Mouse (Mus musculus): Measurements from ENCODE around the gene Gm43064. TPM values are rescaled to one million over a fixed set of nuclear protein-coding genes. Genes with fewer than 3 reads are reported as not detected.

Gene Gm43064
- polyA plus RNA-seq, 1 experiment from 2014 or later: 0.30 TPM

GRCm38 (mm10) chr3:103872663-103873098 is 63.3 kb downstream of the Gm43064 start:
- ATAC-seq (replicated peaks; ENCODE audit: extremely low read depth, insufficient read depth, low FRiP score): no peak
- Histone ChIP-seq H3K27me3 (ENCODE audit: control insufficient read depth, insufficient read depth, low read length) (no peaks in the 10 kb centered on the region), H3K9me3 (replicated peaks; ENCODE audit: control insufficient read depth, low read length) (no peaks in the 10 kb centered on the region), H3K9ac (ENCODE audit: low read length) (no peak overlapping the region), H3K4me1 (ENCODE audit: control insufficient read depth, insufficient read depth, low read length) (no peaks in the 10 kb centered on the region), H3K36me3 (ENCODE audit: control insufficient read depth, insufficient read depth) (no peaks in the 10 kb centered on the region), H3K27ac (ENCODE audit: low read length) (no peak overlapping the region), H3K4me3 (ENCODE audit: low read length) (no peak overlapping the region), H3K4me2 (ENCODE audit: low read depth, low read length) (no peak overlapping the region)
- WGBS: 57% methylated on average over 3 of the region's 3 CpGs

- H3K4me2 ChIP-seq (ENCODE audit: low read depth, low read length): no peak overlapping the region
- no peak overlapping the region for H3K27ac ChIP-seq (ENCODE audit: low read length)
- no peaks in the 10 kb centered on the region for H3K36me3 ChIP-seq (ENCODE audit: control insufficient read depth, insufficient read depth)
- no peak overlapping the region for H3K9ac ChIP-seq (ENCODE audit: low read length)
- H3K4me1 ChIP-seq (ENCODE audit: control insufficient read depth, insufficient read depth, low read length): no peaks in the 10 kb centered on the region
- no peak overlapping the region for H3K4me3 ChIP-seq (ENCODE audit: low read length)
- H3K27me3 ChIP-seq (ENCODE audit: control insufficient read depth, insufficient read depth, low read length): no peaks in the 10 kb centered on the region
- H3K9me3 ChIP-seq (replicated peaks; ENCODE audit: control insufficient read depth, low read length): no peaks in the 10 kb centered on the region
- 54% methylated on average over 7 of the region's 7 CpGs for WGBS
- no peak for ATAC-seq (replicated peaks; ENCODE audit: extremely low read depth, insufficient read depth, low FRiP score)
These were observed 65.0 kb downstream of the Gm43064 start for GRCm38 (mm10) chr3:103874329-103874728.

- H3K9me3 ChIP-seq (replicated peaks; ENCODE audit: control insufficient read depth, low read length): no peaks in the 10 kb centered on the region
- H3K36me3 ChIP-seq (ENCODE audit: control insufficient read depth, insufficient read depth): no peaks in the 10 kb centered on the region
- no peak overlapping the region for H3K4me3 ChIP-seq (ENCODE audit: low read length)
- H3K9ac ChIP-seq (ENCODE audit: low read length): no peak overlapping the region
- H3K4me1 ChIP-seq (ENCODE audit: control insufficient read depth, insufficient read depth, low read length): peaks cover 2% of the 10 kb centered on the region; the same call in 1 of the 2 replicates
- H3K27me3 ChIP-seq (ENCODE audit: control insufficient read depth, insufficient read depth, low read length): no peaks in the 10 kb centered on the region
- 71% methylated on average over 11 of the region's 11 CpGs for WGBS
- no peak for ATAC-seq (replicated peaks; ENCODE audit: extremely low read depth, insufficient read depth, low FRiP score)
- no peak overlapping the region for H3K27ac ChIP-seq (ENCODE audit: low read length)
- H3K4me2 ChIP-seq (ENCODE audit: low read depth, low read length): no peak overlapping the region
These were observed 76.6 kb downstream of the Gm43064 start for GRCm38 (mm10) chr3:103885946-103886345.

GRCm38 (mm10) chr3:103887581-103887980 is 78.2 kb downstream of the Gm43064 start:
- Histone ChIP-seq H3K27ac (ENCODE audit: low read length) (no peak overlapping the region), H3K4me1 (ENCODE audit: control insufficient read depth, insufficient read depth, low read length) (no peaks in the 10 kb centered on the region), H3K9ac (ENCODE audit: low read length) (no peak overlapping the region), H3K4me2 (ENCODE audit: low read depth, low read length) (no peak overlapping the region), H3K4me3 (ENCODE audit: low read length) (no peak overlapping the region), H3K9me3 (replicated peaks; ENCODE audit: control insufficient read depth, low read length) (no peaks in the 10 kb centered on the region), H3K27me3 (ENCODE audit: control insufficient read depth, insufficient read depth, low read length) (no peaks in the 10 kb centered on the region), H3K36me3 (ENCODE audit: control insufficient read depth, insufficient read depth) (no peaks in the 10 kb centered on the region)
- no peak for ATAC-seq (replicated peaks; ENCODE audit: extremely low read depth, insufficient read depth, low FRiP score)
- WGBS: 26% methylated on average over 3 of the region's 3 CpGs

Other genes starting within 250 kb of the Gm43064 start
- 0.07 and 0.09 TPM in 2 replicates for gene Syt6, start 234.3 kb upstream of the Gm43064 start, polyA plus RNA-seq (2015; fragmentation: Nextera tagmentation; extraction: Ambion mirVana)
- gene Atg4a-ps, start 163.5 kb upstream of the Gm43064 start, polyA plus RNA-seq (2015; fragmentation: Nextera tagmentation; extraction: Ambion mirVana): 0.09 and 0.77 TPM in 2 replicates
- gene Olfml3, start 71.6 kb upstream of the Gm43064 start, polyA plus RNA-seq (2015; fragmentation: Nextera tagmentation; extraction: Ambion mirVana): 18.4 and 22.1 TPM in 2 replicates
- gene Gm10964, start 70.2 kb upstream of the Gm43064 start, polyA plus RNA-seq (2015; fragmentation: Nextera tagmentation; extraction: Ambion mirVana): not detected in 2 replicates
- 10.8 and 11.6 TPM in 2 replicates for gene Hipk1, start 18.0 kb upstream of the Gm43064 start, polyA plus RNA-seq (2015; fragmentation: Nextera tagmentation; extraction: Ambion mirVana)
- 17.1 and 18.7 TPM in 2 replicates for gene Dclre1b, start 129 bp upstream of the Gm43064 start, polyA plus RNA-seq (2015; fragmentation: Nextera tagmentation; extraction: Ambion mirVana)
- 16.2 and 17.2 TPM in 2 replicates for gene Ap4b1, start 53 bp upstream of the Gm43064 start, polyA plus RNA-seq (2015; fragmentation: Nextera tagmentation; extraction: Ambion mirVana)
- gene Bcl2l15, start 23.0 kb downstream of the Gm43064 start, polyA plus RNA-seq (2015; fragmentation: Nextera tagmentation; extraction: Ambion mirVana): 0.43 TPM in 1 of 2 replicates, not detected in the other
- gene Ptpn22, start 50.2 kb downstream of the Gm43064 start, polyA plus RNA-seq (2015; fragmentation: Nextera tagmentation; extraction: Ambion mirVana): 3.3 and 6.7 TPM in 2 replicates
- 5.6 and 5.8 TPM in 2 replicates for gene Rsbn1, start 104.5 kb downstream of the Gm43064 start, polyA plus RNA-seq (2015; fragmentation: Nextera tagmentation; extraction: Ambion mirVana)
- 14.7 and 15.3 TPM in 2 replicates for gene Phtf1, start 158.5 kb downstream of the Gm43064 start, polyA plus RNA-seq (2015; fragmentation: Nextera tagmentation; extraction: Ambion mirVana)

Measured in heart, embryonic 16.5 days (tissue).